Mouse (Mus musculus) ovary, postnatal 10 days (tissue): ENCODE data around the gene B230217C12Rik.
"Not testable (repeated sequence)": the region's sequence is repeated elsewhere in the genome, so short reads cannot be mapped to it uniquely, and the experiment has no call there.

ENCODE experiments used
- DNase-seq: peaks from one replicate; pipeline ENCODE4 v3.0.0; 2022; ENCODE audit warnings: low spot score

Gene B230217C12Rik

DNA sequence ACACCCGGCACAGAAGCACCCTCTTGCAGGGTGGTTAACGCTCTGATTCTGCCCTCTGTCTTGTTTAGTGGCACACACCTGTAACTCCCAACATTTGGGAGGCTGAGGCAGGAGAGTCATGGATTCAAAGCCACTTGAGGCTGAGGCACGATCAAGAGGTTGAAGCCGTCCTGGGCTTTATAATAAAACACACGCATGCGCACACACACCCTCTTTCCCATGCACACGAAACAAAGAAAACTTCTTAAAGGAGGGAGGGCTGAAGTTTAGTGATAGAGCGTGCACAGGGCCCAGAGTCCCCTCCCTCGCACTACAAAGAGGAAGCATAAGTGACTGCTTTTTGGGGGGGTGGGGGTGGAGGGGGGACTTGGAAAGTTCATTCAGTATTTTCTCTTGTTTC, 14.6 kb upstream of the B230217C12Rik start:
- DNase-seq: no peak

DNA sequence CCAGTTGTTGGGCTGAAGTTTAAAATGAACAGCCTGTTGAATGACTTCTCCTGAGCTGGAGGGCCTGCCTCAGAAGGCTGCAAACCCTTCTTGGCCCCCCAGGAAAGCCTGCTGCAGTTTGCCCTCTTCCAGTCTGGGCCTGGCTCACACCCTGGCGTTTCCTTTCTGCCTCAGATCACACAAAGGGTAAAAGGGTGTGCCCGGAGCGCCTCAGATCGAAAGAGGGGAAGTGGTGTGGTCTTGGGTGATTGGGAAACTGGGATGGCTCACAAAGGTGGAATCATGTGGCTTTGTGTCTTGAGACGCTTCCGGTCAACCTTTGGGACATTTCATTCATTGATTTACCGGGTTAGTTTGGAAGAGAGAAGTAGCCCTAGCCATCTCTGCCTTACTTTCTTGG, 14.2 kb upstream of the B230217C12Rik start:
- no peak for DNase-seq

DNA sequence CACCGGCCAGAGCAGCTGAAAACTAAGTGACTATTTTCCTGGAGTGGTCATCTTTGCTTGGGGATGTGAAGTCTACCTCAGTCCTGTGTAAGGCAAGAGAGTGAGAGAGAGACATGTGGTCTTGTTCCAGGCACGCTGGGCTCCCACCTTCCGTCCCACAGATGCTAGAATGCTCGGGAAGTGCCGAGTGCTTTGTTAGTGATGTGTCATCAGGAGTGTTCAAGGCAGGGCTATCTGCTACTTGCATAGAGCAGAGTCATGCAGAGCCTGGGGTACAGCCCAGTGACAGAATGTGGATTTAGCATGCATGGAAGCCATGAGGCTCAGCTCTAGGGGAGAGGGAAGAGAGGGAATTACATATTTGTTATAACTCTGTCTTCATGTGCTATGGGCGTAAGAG, 12.9 kb upstream of the B230217C12Rik start:
- DNase-seq: no peak

DNA sequence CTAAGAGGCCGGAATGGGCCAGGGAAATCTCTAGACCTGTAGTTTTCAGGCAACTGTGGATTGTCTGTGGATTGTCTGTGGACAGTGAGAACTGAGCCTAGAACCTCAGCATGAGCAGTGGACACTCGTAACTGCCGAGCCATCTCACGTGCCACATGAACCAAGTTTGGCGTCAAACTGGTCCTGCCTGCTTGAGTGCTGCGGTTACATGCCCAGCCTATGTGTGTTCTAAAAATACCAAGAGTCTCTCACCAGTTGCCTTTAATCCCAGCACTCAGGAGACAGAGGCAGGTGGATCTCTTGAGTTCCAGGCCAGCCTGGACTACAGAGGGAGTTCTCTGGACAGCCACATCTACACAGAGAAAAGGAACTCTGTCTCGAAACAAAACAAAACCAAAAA, 11.2 kb upstream of the B230217C12Rik start:
- no peak for DNase-seq

DNA sequence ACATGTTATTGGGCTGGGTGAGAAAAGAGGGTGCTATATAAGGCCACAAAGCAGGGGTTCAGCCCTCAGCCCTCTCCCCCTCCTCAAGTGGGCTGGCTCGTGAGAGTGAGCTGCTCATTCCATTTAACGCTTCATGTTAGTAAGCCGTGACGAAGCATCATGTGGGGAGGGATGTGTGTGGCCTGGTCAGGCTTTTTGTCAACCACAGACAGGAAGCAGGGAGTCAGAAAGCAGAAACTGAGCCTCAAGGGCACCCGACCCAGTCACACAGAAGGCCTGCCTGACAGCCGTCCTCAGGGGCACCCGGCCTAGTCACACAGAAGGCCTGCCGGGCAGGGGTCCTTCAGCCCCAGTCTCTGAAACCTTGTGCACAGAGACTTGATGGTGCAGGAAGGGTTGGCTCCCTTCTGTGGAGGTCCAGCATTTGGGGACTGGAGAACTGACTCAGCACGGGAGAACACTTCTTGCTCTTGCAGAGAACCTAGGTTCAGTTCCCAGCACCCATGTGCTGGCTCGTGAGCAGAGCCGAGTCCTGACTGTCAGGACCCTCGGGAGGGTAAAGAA, 10.6 kb upstream of the B230217C12Rik start:
- DNase-seq: no peak

DNA sequence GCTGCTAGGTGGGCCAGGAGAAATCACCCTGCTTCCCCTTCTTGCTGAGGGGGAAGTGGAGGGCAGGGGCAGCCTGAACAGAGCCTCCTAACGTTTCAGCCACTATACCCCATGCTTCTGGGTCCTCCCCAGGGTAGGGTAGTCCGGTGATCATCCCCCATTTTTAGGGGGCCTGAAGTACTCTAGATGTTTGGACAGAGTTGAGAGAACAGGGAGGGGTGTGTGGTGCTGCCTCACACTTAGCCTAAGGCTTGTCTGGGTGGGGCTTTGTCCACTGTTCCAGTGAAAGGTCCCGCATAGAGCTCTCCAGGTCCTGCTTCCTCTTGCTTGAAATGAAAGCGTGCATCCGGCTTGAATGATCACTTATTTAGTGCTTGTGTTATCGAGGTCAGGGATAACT, 10.1 kb upstream of the B230217C12Rik start:
- DNase-seq: no peak

DNA sequence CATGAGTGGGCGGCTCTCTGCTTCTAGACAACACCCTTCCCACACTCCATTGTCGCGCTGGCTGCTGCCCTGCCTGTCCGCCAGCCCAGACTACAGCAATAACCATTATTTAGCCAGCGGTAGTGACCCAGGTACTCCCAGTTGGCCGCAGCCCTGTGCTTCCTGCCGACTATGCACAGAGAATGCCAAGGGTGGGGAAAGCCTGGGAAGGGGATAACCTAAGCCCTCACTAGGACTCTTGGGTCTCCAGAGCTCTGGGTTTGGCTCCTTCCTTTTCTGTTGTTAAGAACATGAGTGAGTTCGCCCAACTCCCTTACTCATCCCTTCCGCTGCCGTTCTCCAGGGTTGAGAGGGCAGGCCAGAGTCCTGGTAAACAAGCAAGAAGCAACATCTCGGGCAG, 8.6 kb upstream of the B230217C12Rik start:
- DNase-seq: no peak

DNA sequence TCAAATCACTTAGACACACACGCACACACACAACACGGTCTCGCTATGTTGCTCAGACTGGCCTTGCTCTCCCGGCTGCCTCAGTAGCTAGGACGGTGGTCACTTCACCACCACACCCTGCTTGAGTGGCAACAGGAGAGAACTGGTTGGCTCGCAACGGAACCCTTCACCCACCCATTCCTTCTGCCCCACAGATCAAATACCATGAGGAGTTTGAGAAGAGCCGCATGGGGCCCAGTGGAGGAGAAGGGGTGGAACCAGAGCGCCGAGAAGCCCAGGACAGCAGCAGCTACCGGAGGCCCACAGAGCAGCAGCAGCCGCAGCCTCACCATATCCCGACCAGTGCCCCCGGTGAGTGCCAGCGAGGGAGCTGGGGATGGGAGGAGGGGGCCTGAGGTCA, 7.2 kb upstream of the B230217C12Rik start:
- no peak for DNase-seq

DNA sequence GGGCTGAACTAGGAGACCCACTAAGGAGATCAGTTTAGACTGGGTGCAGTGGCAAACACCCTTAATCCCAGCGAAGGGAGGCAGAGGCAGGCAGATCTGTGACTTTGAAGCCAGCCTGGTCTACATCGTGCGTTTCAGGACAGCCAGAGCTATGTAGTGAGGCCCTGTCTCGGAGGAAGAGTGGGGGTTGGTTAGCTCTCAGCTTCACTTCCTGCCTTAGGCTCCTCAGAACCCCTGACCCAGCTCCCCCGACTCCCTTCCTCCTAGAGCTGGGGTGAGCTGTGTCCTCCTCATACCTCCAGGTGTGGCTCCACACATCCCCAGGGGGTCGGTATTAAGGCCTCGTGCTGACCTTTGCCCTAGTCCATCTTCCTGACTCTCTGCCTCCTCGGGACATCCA, 4.0 kb upstream of the B230217C12Rik start:
- no peak for DNase-seq

DNA sequence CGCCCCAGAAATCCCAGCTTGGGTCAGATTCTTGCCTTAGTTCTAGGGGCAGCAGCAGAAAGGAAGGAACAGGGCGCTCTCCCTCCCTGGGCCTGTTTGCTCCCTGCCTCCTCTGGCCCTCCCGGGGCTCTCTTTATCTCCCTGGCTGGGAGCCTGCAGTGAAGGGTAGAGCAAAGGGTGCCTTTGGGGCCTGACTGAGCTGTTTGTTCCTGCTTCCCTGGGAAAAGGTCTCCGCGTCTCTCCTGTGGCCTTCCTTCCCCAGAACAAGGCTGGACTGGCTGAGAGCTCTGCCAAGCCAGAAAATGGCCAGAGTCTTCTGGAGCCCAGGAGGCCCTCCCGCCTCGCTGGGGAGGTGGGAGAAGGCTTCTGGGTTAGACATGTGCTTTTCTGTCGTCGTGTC, 3.5 kb upstream of the B230217C12Rik start:
- DNase-seq: not testable (repeated sequence)

DNA sequence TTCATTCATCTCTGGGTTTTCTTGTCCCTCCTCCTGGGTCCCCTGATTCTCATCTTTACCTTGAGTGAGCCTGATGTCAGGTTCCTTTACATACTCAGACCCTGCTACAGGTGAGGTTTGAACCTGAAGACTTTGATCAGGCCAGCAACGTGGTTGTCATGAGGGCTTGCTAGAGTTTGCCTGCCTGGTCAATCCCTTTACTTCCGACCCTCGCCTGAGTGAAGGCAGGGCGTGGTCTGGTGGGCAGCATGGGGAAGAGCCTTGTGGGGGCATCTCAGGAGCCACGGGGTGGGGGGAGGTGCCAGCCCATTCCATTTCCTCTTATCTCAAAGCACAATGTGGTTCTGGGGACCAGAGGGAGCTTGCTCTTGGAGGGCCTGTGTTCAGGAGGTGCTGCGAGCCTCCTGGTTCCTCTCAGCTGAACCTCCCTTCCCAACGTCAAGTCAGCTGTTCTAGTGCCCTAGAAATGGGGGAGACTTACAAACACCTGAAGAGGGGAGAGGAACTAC, 2.9 kb upstream of the B230217C12Rik start:
- DNase-seq: no peak

DNA sequence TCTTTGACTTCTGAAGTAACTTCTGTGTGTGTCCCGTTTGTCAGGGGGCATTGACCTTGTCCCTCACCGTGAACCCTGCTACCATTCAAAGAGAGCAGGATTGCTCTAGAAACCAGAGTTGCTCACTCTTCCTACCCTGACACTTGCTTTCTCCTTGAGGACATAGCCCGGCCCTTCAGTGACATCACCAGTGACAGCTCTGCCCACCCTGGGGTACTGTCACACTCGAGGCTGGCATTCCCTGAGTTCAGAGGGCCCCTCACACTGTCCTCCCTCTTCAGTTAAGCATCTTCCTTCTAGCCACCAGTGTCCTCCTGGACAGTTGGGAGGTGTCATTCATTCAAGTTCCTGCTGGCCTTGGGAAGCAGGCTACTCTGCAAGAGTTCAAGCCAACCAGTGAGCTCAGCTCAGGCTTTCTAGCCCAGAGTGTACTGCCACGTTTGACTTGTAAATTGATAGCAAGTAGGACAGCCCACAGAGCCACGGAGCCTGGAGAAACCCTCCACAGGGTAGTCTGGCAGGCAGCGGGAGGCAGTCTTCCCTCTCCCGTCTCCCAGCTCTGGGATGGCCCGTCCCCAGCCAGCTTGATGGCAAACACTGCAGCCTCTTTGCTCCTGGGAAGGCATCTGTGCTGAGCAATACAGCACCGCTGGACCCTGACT, 1.7 kb upstream of the B230217C12Rik start:
- DNase-seq: no peak

DNA sequence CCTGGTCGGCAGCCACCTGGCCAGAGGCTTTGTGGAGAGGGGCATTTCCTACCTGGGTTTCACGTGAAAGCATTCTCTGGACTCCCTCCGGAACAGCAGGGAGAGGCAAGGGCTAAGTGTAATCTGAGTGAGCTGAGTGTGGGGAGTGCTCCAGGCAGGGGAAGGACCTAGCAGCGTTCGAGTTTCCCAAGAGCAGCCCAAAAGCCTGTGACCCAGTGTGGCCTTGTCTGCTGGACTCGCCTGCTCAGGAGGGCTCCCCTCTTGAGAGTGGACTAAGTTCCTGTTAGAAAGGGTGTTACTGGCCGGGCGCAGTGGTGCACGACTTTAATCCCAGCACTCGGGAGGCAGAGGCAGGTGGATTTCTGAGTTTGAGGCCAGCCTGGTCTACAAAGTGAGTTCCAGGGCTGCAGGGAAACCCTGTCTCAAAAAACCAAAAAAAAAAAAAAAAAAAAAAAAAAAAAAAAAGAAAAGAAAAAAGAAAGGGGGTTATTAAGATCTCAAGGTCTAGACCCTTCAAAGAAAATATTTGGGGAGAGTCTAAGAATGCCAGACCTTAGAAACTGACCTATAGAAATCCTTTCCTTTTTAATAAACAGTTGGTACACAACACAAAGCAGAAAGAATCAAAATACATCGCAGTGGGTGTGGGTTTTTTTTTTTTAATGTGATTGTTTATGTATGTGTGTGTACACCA, 992 bp upstream of the B230217C12Rik start:
- no peak for DNase-seq

DNA sequence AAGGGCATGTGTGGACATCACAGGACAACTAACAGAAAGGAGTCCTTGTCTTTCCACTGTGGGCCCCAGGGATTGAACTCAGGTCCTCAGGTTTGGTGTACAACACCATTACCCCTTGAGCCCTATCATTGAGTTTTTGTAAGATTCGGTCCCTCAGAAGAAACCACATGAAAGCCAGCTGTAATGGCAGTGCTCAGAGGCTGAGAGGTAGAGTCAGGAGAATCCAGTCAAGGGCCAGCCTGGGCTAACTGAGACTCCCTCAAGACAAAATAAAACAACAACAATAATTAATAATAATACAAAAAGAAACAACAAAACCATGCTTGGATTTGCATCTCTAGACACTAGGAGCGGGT, 467 bp upstream of the B230217C12Rik start:
- DNase-seq: no peak

DNA sequence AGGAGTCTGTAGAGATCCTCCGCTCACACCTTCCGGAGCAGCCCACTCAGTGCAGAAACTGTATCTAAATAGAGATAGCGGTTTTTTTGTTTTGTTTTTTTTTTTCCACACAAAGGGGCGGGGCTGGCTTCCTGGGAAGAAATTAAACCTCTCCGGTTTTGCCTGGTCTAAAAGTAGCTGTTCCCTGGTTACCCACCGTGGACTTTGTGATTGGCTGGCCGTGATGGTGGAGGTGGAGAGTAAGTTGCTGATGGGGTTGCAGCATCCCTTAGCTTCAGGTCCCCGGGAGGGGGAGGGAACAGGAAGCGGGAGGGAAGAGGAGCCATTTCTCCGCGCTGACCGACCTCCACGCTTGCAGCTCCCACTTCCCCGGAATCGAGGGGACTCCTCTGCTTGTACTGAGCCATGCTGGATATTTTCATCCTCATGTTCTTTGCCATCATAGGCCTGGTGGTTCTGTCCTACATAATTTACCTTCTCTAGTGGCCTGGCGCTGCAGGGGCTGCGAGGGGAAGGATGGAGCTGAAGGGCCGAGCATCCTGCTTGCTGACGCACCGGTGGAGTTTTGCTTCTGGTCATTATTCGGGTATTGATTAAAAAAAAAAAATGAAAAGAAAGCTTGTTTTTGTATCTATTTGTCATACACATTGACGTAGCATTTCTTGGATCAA, 546 bp downstream of the B230217C12Rik start:
- DNase-seq: no peak

DNA sequence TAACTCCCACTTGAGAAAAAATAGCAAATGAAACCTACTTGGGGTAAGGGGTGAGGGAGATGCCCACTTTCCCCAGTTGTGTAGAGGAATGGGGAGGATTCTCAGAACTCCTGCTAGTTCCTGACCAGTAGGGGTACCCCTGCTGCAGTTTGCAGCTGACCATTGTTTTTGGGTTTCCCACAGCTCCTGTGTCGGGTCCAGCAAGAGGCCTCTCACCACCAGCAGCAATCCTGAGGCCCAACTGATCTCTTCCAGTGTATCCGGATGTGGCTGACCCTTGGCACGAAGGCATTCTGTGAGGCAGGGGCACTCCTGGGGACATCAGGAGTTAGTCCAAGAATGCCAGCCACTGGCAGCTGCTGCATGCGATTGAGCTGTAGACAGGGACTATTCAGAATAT, 1.4 kb downstream of the B230217C12Rik start:
- DNase-seq: no peak

DNA sequence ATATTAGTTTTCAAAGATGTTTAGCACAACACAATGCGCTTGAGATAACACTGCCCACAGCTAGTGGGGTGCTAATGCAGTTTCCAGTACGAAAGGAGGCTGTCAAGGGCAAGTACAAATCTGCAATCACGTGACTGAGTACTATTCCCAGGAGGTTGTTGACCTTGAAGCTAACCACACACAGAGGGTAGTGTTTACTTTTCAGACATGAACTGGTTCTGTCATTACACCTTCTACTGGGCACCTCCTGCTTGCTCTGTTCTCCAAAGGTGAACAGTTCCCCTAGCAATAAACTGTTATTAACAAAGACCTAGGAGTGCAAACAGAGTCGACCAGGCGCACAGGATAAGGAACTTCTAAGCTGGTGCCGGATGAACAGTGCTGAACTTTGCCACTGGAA, 9.8 kb downstream of the B230217C12Rik start:
- DNase-seq: no peak

DNA sequence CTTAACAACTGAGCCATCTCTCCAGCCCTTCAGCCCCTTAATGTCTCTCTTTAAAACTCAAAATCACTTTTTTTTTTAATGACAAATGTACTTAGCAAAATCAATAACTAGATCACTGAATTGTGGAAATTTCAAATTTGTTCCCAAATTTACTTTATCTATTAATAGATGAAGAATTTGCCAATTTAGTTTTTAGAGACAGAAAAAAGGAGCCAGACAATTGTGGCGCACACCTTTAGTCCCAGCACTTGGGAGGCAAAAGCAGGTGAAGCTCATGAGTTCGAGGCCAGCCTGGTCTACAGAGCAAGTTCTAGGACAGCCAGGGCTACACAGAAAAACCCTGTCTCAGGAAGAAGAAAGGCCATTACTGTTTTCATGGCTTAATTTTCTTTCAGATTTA, 11.0 kb downstream of the B230217C12Rik start:
- no peak for DNase-seq

DNA sequence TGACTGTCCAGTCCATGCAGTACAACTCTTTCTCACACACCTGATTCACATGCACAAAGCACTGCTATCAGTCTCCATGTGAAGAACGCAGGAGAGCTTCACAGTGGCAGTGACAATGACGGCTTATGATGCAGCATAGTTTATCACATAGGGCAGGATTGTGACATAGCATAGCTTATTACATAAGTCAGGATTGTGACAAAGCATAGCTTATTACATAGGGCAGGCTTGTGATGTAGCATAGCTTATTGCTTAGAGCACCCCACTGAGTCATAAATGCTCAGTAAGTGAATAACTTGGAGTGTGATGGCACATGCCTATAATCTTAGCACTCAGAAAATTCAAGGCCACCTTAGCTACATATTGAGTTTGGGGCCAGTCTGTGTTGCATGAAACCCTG, 14.9 kb downstream of the B230217C12Rik start:
- no peak for DNase-seq

DNA sequence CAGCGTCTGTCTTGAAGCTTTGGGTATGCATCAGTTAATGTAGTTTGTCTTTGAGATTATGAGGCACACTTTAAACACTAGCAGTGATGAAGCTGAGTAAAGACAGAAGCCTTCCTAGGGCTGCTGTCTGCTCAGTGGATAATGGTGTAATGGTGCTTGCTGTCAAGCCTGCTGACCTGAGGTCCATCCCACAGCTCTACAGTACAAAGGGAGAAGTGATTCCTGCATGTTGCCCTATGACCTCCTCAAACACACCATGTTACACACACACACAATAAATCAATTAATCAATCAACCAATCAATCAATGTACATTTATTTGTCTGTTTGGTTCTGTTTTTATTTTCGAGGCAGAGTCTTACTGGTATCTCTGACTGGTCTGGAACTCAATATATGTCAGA, 21.6 kb downstream of the B230217C12Rik start:
- DNase-seq: no peak

DNA sequence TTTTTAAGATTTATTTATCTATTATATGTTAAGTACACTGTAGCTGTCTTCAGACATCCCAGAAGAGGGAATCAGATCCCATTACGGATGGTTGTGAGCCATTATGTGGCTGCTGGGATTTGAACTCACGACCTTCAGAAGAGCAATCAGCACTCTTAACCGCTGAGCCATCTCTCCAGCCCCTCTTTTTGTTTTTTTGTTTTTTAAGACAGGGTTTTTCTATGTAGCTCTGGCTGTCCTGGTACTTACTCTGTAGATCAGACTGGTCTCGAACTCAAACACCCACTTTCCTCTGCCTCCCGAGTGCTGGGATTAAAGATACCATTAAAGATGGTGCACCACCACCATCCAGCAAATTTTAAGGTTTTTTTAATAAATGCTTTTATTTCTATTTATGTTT, 24.8 kb downstream of the B230217C12Rik start:
- no peak for DNase-seq

DNA sequence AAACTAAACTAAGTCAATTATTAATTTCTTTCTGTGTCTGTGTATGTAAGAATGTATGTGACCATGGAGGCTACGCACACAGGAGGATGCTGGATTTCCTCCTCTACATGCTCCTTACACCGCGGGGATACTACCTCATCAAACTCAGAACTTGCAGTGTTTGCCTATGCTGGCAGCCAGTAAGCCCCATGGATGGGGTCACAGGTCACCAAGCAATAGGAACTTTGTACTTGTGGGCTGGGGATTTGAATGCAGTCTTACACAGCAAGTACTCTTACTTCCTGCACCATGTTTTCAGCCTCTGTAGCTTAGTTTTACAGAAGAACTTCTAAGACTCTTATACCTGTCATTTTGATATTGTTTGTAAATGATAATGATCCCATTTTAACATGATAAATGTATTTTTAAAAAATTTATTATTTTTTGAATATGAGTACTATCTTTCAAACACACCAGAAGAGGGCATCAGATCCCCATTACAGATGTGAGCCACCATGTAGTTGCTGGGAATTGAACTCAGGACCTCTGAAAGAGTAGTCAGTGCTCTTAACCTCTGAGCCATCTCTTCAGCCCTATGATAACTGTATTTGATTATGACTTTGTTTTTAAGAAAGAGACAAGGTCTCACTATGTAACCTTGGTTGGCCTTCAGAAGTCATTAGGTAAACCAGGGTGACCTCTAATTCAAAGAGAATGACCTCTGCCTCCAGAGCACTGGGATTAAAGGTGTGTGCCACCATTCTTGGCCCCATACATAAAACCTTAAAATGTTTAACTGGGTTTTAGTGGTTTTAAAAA, 25.7 kb downstream of the B230217C12Rik start:
- no peak for DNase-seq
